Mouse (Mus musculus) mouse embryonic stem cell (cell line): ENCODE data around the gene Foxf1.

ENCODE experiments used
- in situ Hi-C, 2 experiments: fragments of 300-500 bp; cut with MboI; formaldehyde crosslinking; loops; 1 replicate in 1 of 2; 3 replicates in 1 of 2; pipeline ENCODE4 v1.14.3; 2019 to 2020; ENCODE audit warnings: low sequenced_read_pairs in 2 of 2, low pct_unique_long_range_greater_than_20kb in 1 of 2, mixed read lengths in 1 of 2; ENCODE audit not compliant: unreplicated experiment in 1 of 2

Foxf1 gene

GRCm38 (mm10) chr8:121080361-121081090 is 3.7 kb upstream of the Foxf1 start:
- in situ Hi-C loops, result loop anchor here (5.0 to 10.0 kb wide), 3 partner anchors 37 to 256 kb away; partner anchors contain the start of gene Foxc2 (in 1 of the 2)

GRCm38 (mm10) chr8:121081398-121081797 is 2.8 kb upstream of the Foxf1 start:
- in situ Hi-C loops, result loop anchor here (5.0 to 10.0 kb wide), 3 partner anchors 36 to 257 kb away; partner anchors contain the start of gene Foxc2 (in 1 of the 2)

- in situ Hi-C loops, result loop anchor here (5.0 to 10.0 kb wide), 3 partner anchors 35 to 258 kb away; partner anchors contain the start of gene Foxc2 (in 1 of the 2)
Observed at GRCm38 (mm10) chr8:121082218-121083092, 1.7 kb upstream of the Foxf1 start.

GRCm38 (mm10) chr8:121083093-121083935 is 872 bp upstream of the Foxf1 start:
- in situ Hi-C loops, result loop anchor here (5.0 to 10.0 kb wide), 3 partner anchors 34 to 259 kb away; partner anchors contain the start of gene Foxc2 (in 1 of the 2)

GRCm38 (mm10) chr8:121083936-121084209 is 313 bp upstream of the Foxf1 start:
- in situ Hi-C loops, result loop anchor here (5.0 to 10.0 kb wide), 3 partner anchors 33 to 259 kb away; partner anchors contain the start of gene Foxc2 (in 1 of the 2)

- in situ Hi-C loops, result loop anchor here in 1 of 2 experiments (10.0 kb wide), 2 partner anchors 190 to 260 kb away; no protein-coding TSS in a partner anchor
Observed at GRCm38 (mm10) chr8:121085011-121085410, 825 bp downstream of the Foxf1 start.

GRCm38 (mm10) chr8:121085561-121085960 is 1.4 kb downstream of the Foxf1 start:
- in situ Hi-C loops, result loop anchor here in 1 of 2 experiments (10.0 kb wide), 2 partner anchors 191 to 261 kb away; no protein-coding TSS in a partner anchor

GRCm38 (mm10) chr8:121086004-121086900 is 2.1 kb downstream of the Foxf1 start:
- in situ Hi-C loops, result loop anchor here in 1 of 2 experiments (10.0 kb wide), 2 partner anchors 191 to 261 kb away; no protein-coding TSS in a partner anchor

GRCm38 (mm10) chr8:121088281-121088680 is 4.1 kb downstream of the Foxf1 start:
- in situ Hi-C loops, result loop anchor here in 1 of 2 experiments (10.0 kb wide), 2 partner anchors 193 to 263 kb away; no protein-coding TSS in a partner anchor

GRCm38 (mm10) chr8:121088871-121089630 is 4.9 kb downstream of the Foxf1 start:
- in situ Hi-C loops, result loop anchor here in 1 of 2 experiments (10.0 kb wide), 2 partner anchors 194 to 264 kb away; no protein-coding TSS in a partner anchor

- in situ Hi-C loops, result loop anchor here in 1 of 2 experiments (10.0 kb wide), 2 partner anchors 195 to 265 kb away; no protein-coding TSS in a partner anchor
Observed at GRCm38 (mm10) chr8:121089631-121090380, 5.6 kb downstream of the Foxf1 start.

GRCm38 (mm10) chr8:121090716-121091115 is 6.5 kb downstream of the Foxf1 start:
- in situ Hi-C loops, result no loop called here

GRCm38 (mm10) chr8:121092141-121092540 is 8.0 kb downstream of the Foxf1 start:
- in situ Hi-C loops, result no loop called here

GRCm38 (mm10) chr8:121092627-121093026 is 8.4 kb downstream of the Foxf1 start:
- in situ Hi-C loops, result no loop called here

- in situ Hi-C loops, result no loop called here
Observed at GRCm38 (mm10) chr8:121093496-121093895, 9.3 kb downstream of the Foxf1 start.
